Mouse (Mus musculus) spleen, embryonic (tissue): ENCODE data around the gene Afap1.

Experiments used
- CTCF ChIA-PET: fragments of 350-600 bp; sonication (Branson Sonifier 250); formaldehyde crosslinking; loops from one replicate; lab custom pipeline; 2022; lab: Charles Lee

Afap1 gene

DNA sequence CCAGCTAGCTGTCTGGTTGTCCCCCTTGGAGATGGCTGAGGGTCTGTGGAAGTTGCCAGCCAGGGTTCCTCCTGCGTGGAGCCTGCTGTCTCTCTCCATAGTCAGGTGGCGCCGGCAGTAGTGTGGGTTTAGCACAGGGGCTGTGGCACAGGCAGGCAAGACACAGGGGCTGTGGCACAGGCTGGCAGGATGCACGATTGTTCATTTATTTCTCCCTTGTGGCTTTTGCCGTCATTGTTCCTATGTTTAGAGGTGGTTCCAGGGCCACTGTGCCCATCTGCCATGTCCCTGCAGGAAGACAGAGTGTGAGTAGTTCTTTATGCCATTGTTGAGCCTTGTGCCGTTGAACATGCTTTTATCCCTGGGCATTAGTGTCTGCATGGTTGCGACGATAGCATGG lies 33.4 kb downstream of the Afap1 start:
- CTCF ChIA-PET = no interaction called here

DNA sequence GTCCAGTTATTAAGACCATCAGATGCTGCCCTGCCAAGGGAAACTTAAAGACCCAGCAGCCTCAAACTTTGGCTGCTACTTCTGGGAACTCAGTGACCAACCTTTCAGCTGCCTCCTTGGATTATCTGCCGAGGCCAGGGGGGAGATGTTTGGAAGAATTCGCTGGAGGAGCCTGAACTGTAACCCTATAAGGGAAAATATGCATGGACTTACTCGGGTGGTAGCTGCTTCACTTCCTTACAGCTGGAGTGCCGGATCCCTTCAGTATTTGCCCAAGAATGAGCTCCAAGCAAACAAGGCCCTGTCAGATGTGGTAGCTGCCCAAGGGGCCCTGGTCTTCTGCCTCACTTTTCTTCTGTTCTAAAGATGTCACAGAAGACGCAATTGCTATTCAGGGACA lies 38.2 kb downstream of the Afap1 start:
- CTCF ChIA-PET = no interaction called here

DNA sequence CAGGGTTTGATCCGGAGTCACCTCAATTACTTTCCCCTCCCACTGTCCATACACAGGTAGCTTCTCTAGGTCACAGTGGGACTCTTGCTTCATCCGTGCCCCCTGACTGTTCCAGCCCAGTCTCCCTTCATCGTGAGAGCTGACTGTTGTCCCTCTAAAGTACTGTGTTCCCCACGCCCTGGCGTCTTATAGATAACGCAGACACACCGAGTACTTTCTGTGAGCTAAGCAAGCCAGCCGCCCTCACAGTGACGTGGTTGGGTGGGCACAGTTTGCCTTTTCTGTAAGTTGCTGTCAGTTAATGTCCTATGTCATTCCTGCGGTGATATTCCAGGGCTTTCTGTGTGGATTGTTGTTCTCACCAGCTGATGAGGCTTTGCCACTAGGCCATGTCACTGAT lies 39.9 kb downstream of the Afap1 start:
- CTCF ChIA-PET = no interaction called here

DNA sequence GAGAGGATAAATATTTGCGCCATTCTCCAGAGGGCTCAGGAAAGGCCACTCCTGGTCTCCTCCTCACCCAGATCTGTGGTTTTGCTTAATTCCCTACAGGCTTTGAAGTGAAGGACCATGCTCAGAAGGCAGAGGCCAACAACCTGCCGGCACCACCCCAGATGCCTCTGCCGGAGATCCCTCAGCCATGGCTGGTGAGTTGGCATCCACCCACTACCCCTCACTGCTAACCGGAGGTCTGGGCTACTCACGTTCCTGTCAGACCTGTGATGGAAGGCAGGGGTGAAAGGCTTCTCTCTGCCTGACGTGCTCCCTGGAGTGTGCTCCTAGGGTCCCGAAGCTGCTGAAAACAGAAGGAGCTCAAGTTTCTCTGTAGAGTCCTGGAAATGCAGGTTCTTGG lies 42.8 kb downstream of the Afap1 start:
- CTCF ChIA-PET = no interaction called here

DNA sequence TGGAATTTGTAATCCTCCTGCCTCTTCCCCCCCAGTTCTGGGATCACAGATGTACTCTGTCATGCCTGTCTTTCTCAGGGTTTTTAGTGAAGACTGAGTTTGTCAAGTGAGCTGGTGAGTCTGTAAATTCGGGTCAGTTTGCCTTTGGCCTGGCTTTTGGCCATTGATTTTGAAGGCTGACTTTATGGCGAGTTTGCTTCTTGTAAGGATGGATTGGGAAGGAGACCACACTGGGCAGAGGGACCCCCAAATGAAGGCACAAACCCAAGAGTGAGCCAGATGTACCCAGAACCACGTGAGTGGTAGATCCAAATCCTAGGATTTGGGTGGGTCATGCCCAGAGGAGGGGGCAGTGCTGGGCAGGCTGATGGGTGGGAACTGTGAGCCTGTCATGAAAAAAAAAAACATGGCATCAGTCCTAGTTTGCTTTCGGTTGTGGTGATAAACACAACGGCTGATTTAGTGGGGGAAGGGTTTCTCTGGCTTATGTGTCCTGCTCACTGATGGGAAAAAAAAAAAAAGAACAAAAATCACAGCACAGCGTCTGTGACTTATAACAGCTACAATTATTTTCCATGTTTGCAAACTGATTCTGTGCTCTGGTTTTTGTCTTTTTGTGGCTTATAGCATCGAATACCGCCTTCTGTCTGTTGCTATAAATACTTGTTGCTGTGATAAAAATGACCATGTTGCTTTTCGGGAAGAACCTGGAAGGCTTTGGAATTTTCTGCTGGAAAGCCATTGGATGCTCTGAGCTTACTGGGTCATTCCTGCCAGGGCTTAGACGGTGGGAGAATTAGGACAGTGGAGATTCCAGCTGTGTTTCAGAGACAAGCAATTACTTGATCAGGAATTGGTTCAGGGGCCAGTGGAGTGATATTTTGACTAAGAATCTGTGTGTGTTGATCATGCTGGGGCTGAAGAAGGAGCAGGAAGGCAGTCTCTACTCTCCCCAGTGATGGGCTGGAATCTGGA lies 45.4 kb downstream of the Afap1 start:
- CTCF ChIA-PET = interaction anchor here (0.9 kb wide), 1 partner anchor 428 kb away, joined by 8 read pairs; no protein-coding TSS in a partner anchor

DNA sequence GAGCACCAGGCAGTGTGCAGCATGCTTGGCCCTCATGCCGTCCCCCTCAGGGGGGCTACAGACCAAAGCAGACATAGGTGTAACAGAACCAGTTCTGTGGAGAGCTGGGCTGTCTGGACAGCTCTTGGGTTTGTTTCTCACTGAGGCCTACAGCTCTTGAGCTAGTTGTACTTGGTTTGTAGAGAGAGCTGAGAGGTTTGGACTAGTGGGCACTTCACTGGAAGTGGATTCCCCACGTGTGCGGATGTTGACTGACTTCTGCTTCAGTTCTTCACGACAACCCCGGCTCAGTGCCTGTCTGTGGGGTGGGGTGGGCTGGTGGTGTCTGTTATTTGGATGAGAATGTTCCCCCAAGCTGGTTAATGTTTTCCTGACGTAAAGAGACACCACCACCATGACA lies 46.8 kb downstream of the Afap1 start:
- CTCF ChIA-PET = interaction anchor here (0.5 kb wide), 1 partner anchor 1559 kb away, joined by 6 read pairs; no protein-coding TSS in a partner anchor

DNA sequence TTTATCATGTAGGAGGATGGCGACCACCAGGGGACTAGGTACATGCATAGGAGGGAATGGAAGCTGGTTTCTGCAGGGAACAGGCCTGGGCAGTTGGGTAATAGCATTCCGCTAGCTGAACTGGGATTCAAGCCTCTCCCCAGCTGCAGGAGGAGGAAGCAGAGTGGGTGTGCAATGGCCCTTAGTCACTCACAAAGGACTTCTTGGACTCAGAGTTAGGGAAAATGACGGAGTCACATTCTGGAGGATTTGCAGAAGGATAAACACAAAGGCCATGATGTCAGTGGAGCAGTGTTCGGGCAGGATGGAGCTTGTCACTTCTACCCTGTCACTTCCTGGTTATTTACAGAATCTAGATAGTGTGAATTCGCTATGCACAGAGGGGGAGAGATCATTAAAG lies 50.4 kb downstream of the Afap1 start:
- CTCF ChIA-PET = no interaction called here

DNA sequence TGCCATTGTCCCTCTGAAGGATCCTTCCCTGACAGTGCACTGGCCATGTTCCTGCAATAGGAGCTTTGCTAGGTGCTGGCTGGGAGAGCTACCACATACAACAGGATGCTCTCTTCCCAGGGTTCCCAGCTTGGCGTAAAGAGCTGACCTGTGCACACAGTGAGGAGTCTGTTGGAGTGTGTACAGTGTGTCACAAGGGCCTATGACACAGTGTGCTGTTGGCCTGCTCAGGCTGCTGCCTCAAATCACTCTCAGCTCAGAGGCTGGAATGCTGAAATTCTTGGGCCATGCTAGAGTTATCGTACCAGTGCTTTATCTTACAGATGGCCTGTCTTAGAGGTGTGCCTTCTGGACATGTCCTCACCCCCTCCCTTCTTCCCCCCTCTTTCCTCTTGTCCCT lies 53.7 kb downstream of the Afap1 start:
- CTCF ChIA-PET = no interaction called here

DNA sequence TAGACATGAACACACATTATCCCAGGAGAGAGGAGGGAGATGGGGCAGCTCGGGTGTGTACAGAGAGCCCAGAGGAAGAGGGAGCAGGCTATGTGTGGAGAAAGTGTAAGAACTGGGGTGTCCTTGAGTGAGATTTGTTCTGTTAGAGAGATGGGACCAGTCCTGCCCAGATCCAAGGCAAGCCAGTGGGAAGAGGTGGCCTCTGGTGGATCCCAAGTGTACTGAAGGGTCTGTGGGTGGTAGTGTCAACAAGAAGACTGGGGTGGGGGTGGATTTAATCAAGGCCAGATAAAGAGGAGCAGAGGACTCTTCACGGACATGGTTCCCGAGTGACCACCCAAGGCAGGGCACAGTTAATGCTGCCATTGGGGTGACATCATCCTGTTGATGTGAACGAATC lies 54.3 kb downstream of the Afap1 start:
- CTCF ChIA-PET = no interaction called here

DNA sequence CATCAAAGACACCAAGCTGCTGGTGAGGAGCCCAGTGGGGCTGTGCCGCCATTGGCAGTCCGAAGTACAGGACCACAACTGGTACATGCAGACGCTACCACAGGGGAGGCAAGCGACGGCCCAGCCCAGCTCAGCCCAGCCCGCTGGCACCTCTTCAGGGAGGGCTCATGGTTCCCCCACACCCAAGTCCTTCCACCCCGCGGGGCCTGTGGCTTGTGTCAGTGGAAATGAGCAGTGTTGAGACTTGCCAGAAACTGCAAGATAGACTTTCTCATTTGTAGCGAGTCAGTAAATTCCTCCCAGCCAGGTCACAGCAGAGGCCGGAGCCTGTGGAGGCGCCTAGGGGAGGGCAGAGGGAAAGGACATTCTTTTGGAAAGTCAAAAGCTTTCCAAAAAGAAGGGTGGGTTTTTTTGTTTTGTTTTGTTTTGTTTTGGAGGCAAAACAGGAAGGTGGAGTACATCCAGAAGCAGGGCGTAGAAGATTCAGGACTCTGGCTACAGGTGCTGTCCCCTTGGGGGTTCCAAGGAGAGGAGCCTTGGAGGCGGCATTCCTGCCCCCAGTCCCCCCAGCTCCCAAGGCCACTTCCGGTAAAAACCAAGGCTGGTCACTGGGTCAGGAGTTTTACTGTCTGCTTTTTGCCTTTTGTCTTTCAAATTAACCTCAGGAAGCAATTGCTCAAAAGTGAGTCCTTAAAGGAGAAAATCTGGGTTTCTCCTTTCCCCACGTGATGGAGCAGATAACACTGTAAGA lies 55.3 kb downstream of the Afap1 start:
- CTCF ChIA-PET = no interaction called here

DNA sequence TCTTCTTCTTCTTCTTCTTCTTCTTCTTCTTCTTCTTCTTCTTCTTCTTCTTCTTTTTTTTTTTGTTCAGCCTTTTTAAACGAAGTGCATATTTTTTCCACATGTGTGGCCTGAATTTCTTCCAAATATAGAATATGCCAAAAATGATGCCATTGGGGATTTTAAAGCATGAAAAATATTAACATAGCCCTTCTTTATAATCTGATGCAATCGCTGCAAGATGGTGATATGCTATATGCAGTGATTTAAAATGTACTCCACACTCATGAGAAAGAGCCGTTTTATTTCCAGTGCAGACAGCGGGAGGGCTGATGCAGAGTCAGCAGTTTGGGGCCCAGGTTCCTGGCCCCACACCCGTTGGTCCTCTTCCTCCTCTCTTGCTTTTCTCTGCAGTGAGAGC lies 55.9 kb downstream of the Afap1 start:
- CTCF ChIA-PET = no interaction called here

DNA sequence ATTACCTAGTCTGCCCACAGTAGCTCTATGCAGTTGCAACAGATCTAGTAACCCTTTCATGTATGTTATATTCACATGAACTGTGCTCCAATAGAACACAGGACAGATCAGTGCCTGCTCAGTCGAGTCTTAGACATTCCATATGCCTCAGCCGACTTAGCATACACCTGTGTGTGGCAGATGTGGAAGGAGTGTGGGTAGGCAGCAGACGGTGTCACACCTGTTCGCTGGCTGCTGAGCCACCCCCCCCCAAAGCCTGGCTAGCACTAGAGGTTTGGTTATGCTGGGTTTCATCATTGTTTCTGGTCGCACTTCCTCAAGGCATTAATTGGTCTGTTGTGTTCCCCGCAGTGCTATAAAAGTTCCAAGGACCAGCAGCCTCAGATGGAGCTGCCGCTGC lies 57.4 kb downstream of the Afap1 start:
- CTCF ChIA-PET = no interaction called here

DNA sequence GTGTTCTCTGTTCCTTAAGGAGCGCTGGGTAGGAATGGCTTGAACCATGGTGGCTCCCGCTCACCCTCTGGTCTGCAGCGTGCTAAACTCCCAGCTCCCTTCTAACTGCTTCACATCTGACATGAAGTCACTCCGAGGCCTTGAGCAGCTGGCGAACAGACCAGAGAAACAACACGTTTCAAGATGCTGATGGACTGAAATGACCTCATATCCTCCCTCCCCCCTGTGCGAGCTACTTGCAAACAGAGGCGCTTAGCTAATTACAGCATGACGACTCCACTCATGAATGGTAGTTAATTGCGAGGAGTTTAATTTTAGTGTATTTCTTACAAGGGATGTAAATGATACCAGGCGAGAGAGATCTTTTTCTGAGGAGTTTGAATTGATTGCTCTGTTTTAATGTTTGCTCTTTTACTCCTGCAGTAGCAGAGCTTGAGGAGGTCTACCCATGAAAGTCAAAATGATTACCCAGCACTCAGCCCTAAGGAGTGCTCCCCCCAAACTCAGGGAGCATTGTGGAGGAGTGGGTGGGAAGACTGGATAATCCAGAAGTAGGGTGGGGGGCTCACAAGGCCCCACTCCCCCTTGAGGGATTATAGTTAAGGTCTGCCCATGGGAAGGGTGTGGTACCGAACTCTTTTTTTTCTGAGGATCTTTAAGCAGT lies 61.1 kb downstream of the Afap1 start:
- CTCF ChIA-PET = no interaction called here

DNA sequence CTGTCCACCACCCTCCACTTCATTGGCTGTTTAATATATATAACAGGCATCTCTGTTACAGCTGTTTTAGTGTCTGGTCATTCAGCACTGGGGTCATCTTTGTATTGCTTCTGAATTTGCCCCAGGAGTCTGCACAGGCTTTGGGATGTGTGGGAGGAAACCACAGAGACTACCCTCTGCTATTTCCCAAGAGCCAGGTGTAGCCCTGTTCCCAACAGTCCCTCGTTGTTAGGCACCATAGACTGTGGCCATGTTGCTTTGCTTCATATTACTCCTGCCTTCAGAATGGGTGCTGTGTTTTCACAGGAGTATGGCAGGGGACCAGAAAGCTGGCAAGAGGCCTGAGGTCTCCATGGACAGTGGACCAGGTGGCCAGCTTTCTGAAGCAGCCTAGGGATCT lies 63.1 kb downstream of the Afap1 start:
- CTCF ChIA-PET = interaction anchor here (0.8 kb wide), 1 partner anchor 15 kb away, joined by 3 read pairs; no protein-coding TSS in a partner anchor

DNA sequence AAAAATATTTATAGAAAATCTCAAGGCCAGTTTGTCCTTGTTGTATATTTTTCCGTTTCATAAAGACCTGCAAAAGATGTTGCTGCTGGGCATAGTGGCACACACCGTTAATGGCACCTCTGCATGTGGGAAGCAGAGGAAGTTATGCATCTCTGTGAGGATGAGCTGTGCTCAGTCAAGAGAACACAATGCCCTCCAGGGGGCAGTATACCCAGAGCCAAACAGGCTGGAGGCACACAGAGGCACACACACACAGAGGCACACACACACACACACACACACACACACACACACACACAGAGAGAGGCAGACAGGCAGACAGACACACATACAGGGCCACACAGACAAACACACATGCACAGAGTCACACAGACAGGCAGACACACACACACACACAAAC lies 65.6 kb downstream of the Afap1 start:
- CTCF ChIA-PET = no interaction called here

DNA sequence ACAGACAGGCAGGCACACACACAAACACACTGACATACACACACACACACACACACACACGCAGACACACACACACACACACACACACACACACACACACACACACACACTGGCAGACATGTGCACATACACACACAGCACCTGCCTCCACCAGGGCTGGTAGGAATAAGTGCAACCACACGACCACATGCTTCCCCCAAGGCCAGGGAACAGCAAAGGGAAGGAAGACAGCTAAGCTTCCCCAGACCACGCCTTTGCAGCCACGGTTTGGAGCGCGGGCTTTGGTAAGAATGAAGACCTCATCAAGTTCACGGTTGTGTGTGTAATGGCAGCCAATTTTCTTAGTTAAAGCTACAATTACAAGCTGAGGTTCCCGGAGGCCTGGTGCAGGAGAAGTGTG lies 67.0 kb downstream of the Afap1 start:
- CTCF ChIA-PET = no interaction called here

DNA sequence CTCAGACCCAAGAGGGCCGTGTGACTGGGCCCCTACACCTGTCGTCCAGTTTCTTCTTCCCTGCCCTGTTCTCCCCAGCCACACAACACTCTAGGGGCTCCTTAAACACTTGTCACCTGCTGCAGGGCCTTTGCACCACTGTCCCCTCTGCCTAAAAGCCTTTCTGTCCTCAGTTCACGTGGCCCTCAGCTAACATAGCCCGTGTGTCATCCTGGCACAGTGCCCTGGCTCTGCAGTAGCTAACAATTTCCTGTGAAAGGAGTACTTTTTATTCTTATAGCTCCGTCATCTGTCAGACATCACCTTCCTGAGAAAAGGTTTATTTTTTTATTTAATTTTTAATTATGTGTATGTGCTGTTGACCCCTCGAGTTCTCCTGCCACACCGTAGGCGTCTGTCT lies 68.2 kb downstream of the Afap1 start:
- CTCF ChIA-PET = no interaction called here

DNA sequence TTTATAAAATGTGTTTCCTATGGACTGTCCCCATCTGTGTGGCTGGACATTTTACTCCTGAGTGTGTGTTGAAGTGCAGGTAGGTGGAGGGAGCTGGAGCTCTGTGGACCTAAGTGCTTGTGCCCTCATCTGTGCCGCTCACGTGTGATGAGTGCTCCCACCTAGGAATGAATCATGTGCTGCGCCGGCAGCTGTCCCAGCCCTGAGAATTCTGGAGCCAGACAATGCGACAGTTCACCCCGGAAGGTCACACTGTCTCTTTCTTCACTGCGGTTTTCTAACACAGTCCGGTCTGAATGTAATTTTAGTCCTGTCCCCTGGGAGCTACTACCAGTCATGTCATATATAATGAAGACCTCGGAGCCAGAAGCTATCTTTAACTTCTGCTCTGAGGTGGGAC lies 70.5 kb downstream of the Afap1 start:
- CTCF ChIA-PET = no interaction called here

DNA sequence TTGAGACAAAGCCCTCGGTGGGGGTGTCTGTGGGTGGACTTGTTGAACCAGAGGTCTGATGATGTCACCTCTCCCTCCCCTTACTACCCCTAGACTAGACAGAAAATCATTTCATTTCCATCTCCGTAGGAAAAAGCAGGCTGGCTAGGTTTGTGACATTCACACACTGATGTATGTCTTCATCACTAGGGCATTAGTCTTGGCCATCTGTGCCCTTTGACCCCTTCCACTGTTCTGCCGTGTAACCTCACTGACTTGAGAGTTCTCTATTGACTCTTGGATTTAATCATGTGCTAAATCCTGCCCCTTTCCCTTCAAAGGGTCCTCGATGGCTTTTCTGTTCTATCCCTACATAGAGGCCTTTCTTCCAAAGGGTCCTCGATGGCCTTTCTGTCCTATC lies 71.9 kb downstream of the Afap1 start:
- CTCF ChIA-PET = no interaction called here

DNA sequence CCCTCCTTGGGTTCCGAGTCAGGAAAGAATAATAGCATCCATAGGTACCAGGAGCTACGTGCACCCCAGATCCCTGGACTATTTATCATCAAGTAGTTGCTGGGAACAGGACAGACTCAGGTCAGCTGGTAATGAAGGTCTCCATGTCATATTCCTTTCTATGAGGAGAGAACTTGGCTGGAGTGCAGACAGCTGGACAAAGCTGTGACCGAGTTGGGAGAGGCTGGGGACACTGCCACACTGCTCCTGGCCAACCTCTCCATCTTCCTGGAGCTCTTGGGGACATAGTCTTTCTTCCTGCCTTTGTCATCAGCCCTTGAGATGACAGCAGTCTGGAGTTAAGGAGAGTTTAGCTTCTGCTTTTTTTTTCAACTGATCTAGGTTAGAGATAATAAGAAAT lies 76.7 kb downstream of the Afap1 start:
- CTCF ChIA-PET = no interaction called here

DNA sequence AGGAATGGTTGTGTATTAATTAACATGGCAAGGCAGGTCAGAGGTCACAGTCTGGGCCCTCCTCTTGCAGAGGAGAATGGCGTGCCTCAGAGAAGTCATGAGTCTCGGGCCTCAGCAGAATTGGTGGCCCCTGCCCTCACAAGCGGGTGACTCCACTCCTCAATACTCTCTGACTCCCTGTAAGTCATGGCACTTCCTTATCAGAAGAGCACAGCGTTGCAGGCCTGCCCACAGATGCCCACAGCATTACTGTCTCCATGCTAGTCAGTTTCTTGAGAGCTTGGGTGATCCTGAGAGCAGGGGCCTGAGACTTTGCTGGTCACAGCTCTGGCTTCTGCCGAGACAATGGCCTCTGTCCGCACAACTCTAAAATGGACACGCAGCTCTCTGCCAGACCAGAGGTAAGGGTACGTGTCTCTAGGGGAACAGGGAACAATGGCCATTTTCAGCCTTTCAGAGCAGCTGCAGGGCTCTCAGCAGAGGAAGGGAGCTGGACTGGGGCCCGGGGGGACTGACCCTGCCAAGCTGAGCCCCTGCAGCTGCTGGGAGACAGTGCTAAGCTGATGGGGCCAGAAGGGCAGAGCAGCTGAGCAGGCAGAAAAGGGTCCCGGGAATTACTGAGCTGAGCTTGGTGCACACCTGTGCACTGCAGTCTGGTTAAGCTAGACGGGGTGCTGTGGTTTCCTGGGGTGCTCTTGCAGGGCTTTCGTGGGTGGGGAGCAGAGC lies 77.4 kb downstream of the Afap1 start:
- CTCF ChIA-PET = interaction anchor here (0.7 to 1.1 kb wide), 2 partner anchors 14 to 29 kb away, joined by 3 read pairs; no protein-coding TSS in a partner anchor
